27 mouse cellular contexts compared by ENCODE assay signal in the genomic region with DNA sequence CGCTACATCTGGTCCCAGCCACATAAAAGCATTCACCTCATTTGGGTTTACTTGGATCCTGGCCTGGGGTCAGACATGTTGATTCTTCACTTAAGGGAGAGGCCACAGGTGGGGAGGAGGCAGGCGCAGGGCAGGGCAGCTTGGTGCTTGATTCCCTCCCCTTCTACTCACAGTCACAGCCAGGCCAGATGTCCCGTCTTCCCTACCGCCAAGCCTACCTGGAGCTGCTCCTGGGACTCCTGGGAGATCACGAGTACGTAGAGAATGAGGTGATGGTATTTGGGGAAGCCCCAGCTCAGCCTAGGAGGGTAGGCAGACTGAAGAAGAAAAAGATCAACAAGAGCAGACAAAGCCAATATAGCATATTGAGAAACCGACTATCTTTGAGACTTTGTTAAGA. TPM values are rescaled to one million over a fixed set of nuclear protein-coding genes. Genes with fewer than 3 reads are reported as not detected.
DNase-seq lines count a peak whose midpoint lies in the region; ATAC-seq and TF ChIP-seq lines count a peak whose summit lies in the region.
"Had no signal": no experiment of that assay in that cellular context is flagged by ENCODE, and none has a peak within 500 bp of the region (broad histone marks: within the 10 kb centered on the region; RNA-seq: fewer than 3 reads in every experiment).

No protein-coding gene starts in this region.

- H3K9me3 ChIP-seq in heart, embryonic 10.5 days = no peaks in the 10 kb centered on the region
- no peaks in the 10 kb centered on the region for H3K9me3 ChIP-seq in neural tube, embryonic 11.5 days (ENCODE audit: control insufficient read depth, low read length)
- no peaks in the 10 kb centered on the region for H3K9me3 ChIP-seq in stomach, postnatal 0 days (ENCODE audit: control insufficient read depth, low read length)
- H3K9me3 ChIP-seq: embryonic facial prominence, embryonic 13.5 days; embryonic facial prominence, embryonic 15.5 days; forebrain, embryonic 10.5 days; forebrain, embryonic 12.5 days; G1E had no signal

- no peak overlapping the region for H3K4me3 ChIP-seq in cerebellum, adult 2 months (replicated peaks; ENCODE audit: insufficient read depth, low read depth, low read length)
- no peak overlapping the region for H3K4me3 ChIP-seq in heart, embryonic 10.5 days
- no peak overlapping the region for H3K4me3 ChIP-seq in neural tube, embryonic 11.5 days (ENCODE audit: low read depth, low read length)
- H3K4me3 ChIP-seq in stomach, postnatal 0 days (ENCODE audit: low read depth, low read length) = no peak overlapping the region
- H3K4me3 ChIP-seq: erythroblast, embryonic 14.5 days had no signal

- TF ChIP-seq POLR2A in cerebellum, adult 2 months (IDR thresholded peaks at IDR 0.05; ENCODE audit: borderline replicate concordance, insufficient read depth, low read length) = no peak

- peak; percentile 32 for DNase-seq in cerebellum, adult 9-10 months
- DNase-seq in cerebellum, adult 2 months = no peak
- DNase-seq in heart, embryonic 10.5 days (ENCODE audit: low spot score) = peak; percentile 54
- no peak for DNase-seq in heart, postnatal 14 days
- peak; percentile 7 for DNase-seq in neural tube, embryonic 11.5 days (ENCODE audit: low spot score)
- DNase-seq in neural tube, embryonic 10.5 days (ENCODE audit: extremely low spot score, low spot score) = no peak
- DNase-seq in stomach, postnatal 0 days (ENCODE audit: low spot score) = no peak
- DNase-seq: adrenal gland, adult 2 months; adrenal gland, postnatal 10 days; adrenal gland, postnatal 25 days; B cell, adult 2 months; cerebellum, adult 11 months; cerebellum, adult 18-20 months; cerebellum, adult 9-11 months; cerebellum, postnatal 36 days; embryo, embryonic 11 days had no signal

- H3K36me3 ChIP-seq in heart, embryonic 10.5 days = peaks cover 59% of the 10 kb centered on the region
- H3K36me3 ChIP-seq in neural tube, embryonic 11.5 days (ENCODE audit: control insufficient read depth, insufficient read depth, low read length) = peaks cover 7% of the 10 kb centered on the region
- peaks cover 24% of the 10 kb centered on the region for H3K36me3 ChIP-seq in stomach, postnatal 0 days (ENCODE audit: control insufficient read depth, insufficient read depth, low read length)

- no peak for ATAC-seq in neural tube, embryonic 11.5 days (ENCODE audit: insufficient read depth, low FRiP score, low TSS enrichment)
- peak; percentile 30; the same call in 1 of the 2 replicates for ATAC-seq in stomach, postnatal 0 days (ENCODE audit: low FRiP score, low TSS enrichment)
- no peak for ATAC-seq in megakaryocyte progenitor cell, adult 5-6 weeks (replicated peaks; ENCODE audit: poor library complexity)
- ATAC-seq: CD4-positive, CD25-positive, alpha-beta regulatory T cell, adult 4 months; forebrain, embryonic 16.5 days had no signal

- intact Hi-C loops in heart, postnatal 14 days (cut with DNase I) = loop anchor here (5.0 kb wide), 2 partner anchors 40 to 60 kb away; a partner anchor contains a TSS

- TF ChIP-seq CTCF in cerebellum, adult 2 months (IDR thresholded peaks at IDR 0.05; ENCODE audit: borderline replicate concordance, insufficient read depth, low read depth, low read length) = no peak
- TF ChIP-seq CTCF in stomach, postnatal 0 days (IDR thresholded peaks at IDR 0.05; ENCODE audit: low read depth) = no peak

- no peak for TF ChIP-seq EP300 in stomach, postnatal 0 days (optimal IDR thresholded peaks at IDR 0.05)

- WGBS in cerebellum, adult 2 months = 65% methylated on average over 7 of the region's 7 CpGs
- 70% methylated on average over 7 of the region's 7 CpGs for WGBS in heart, embryonic 10.5 days
- 80% methylated on average over 7 of the region's 7 CpGs for WGBS in neural tube, embryonic 11.5 days
- WGBS in stomach, postnatal 0 days = 51% methylated on average over 7 of the region's 7 CpGs

- no peaks in the 10 kb centered on the region for H3K4me1 ChIP-seq in cerebellum, adult 2 months (ENCODE audit: control insufficient read depth, insufficient read depth, low read length)
- H3K4me1 ChIP-seq in heart, embryonic 10.5 days = peaks cover 9% of the 10 kb centered on the region
- 0 out of 2 replicates have a peak, but pooled peaks cover 4% of the 10 kb centered on the region for H3K4me1 ChIP-seq in neural tube, embryonic 11.5 days (ENCODE audit: control insufficient read depth, insufficient read depth, low read length)
- H3K4me1 ChIP-seq in stomach, postnatal 0 days (replicated peaks; ENCODE audit: control insufficient read depth, insufficient read depth) = no peaks in the 10 kb centered on the region

- no peak overlapping the region for H3K4me2 ChIP-seq in neural tube, embryonic 11.5 days (ENCODE audit: low read depth)
- H3K4me2 ChIP-seq in stomach, postnatal 0 days (replicated peaks; ENCODE audit: low read depth) = no peak overlapping the region

- no peak overlapping the region for H3K27ac ChIP-seq in cerebellum, adult 2 months (ENCODE audit: insufficient read depth, low read length)
- no peak overlapping the region for H3K27ac ChIP-seq in heart, embryonic 10.5 days
- H3K27ac ChIP-seq in neural tube, embryonic 11.5 days (ENCODE audit: low read depth, low read length) = no peak overlapping the region
- H3K27ac ChIP-seq in stomach, postnatal 0 days (replicated peaks) = no peak overlapping the region
- H3K27ac ChIP-seq: embryonic facial prominence, embryonic 13.5 days; embryonic facial prominence, embryonic 15.5 days; forebrain, embryonic 10.5 days; forebrain, embryonic 12.5 days had no signal

- H3K9ac ChIP-seq in neural tube, embryonic 11.5 days (ENCODE audit: low read length) = no peak overlapping the region
- no peak overlapping the region for H3K9ac ChIP-seq in stomach, postnatal 0 days (ENCODE audit: low read length)
- H3K9ac ChIP-seq: embryonic facial prominence, embryonic 13.5 days; embryonic facial prominence, embryonic 15.5 days; forebrain, embryonic 12.5 days had no signal

- no peaks in the 10 kb centered on the region for H3K27me3 ChIP-seq in cerebellum, adult 2 months (ENCODE audit: control insufficient read depth, insufficient read depth, low read length)
- peaks cover 18% of the 10 kb centered on the region; the same call in 1 of the 2 replicates for H3K27me3 ChIP-seq in heart, embryonic 10.5 days (ENCODE audit: insufficient read depth, poor library complexity, severe bottlenecking)
- H3K27me3 ChIP-seq in neural tube, embryonic 11.5 days (ENCODE audit: control insufficient read depth, insufficient read depth, low read length) = no peaks in the 10 kb centered on the region
- H3K27me3 ChIP-seq in stomach, postnatal 0 days (ENCODE audit: control insufficient read depth, insufficient read depth, low read length) = no peaks in the 10 kb centered on the region
- H3K27me3 ChIP-seq: CH12.LX; embryonic facial prominence, embryonic 15.5 days had no signal

RNA-seq across cellular contexts. Expression of a gene that starts 1.4 kb away (rescaled TPM):
- polyA plus RNA-seq in cerebellum, adult 2 months (2012; rRNA removed) = 11.8 and 14.3 TPM in 2 replicates
- polyA plus RNA-seq in heart, embryonic 10.5 days (2016; fragmentation: Nextera tagmentation; extraction: Ambion mirVana) = 7.1 and 8.5 TPM in 2 replicates
- 1 to 10 TPM; 2.1 to 2.2 TPM for total RNA-seq in heart, postnatal 14 days (2021)
- polyA plus RNA-seq in neural tube, embryonic 11.5 days (2014; fragmentation: Nextera tagmentation; extraction: Ambion mirVana) = 12.7 and 14.3 TPM in 2 replicates
- 7.5 and 8.2 TPM in 2 replicates for polyA plus RNA-seq in stomach, postnatal 0 days (2015; fragmentation: Nextera tagmentation; extraction: Ambion mirVana)
- 0.59 TPM in 1 of 2 replicates, not detected in the other for total RNA-seq in megakaryocyte progenitor cell, adult 5-6 weeks (2015)
- not detected in 2 replicates for total RNA-seq in megakaryocyte progenitor cell, adult 5-6 weeks (2017)
- total RNA-seq: common myeloid progenitor, adult 5-6 weeks had no signal

RNA-seq across cellular contexts. Expression of a gene that starts 10.8 kb away (rescaled TPM):
- polyA plus RNA-seq in cerebellum, adult 2 months (2012; rRNA removed) = 38.6 and 41.9 TPM in 2 replicates
- 41.8 and 43.4 TPM in 2 replicates for polyA plus RNA-seq in heart, embryonic 10.5 days (2016; fragmentation: Nextera tagmentation; extraction: Ambion mirVana)
- total RNA-seq in heart, postnatal 14 days (2021) = 10 to 100 TPM; 18.1 to 22.1 TPM
- polyA plus RNA-seq in neural tube, embryonic 11.5 days (2014; fragmentation: Nextera tagmentation; extraction: Ambion mirVana) = 30.3 and 35.2 TPM in 2 replicates
- 23.4 and 27.1 TPM in 2 replicates for polyA plus RNA-seq in stomach, postnatal 0 days (2015; fragmentation: Nextera tagmentation; extraction: Ambion mirVana)
- total RNA-seq in megakaryocyte progenitor cell, adult 5-6 weeks (2015) = 4.0 and 8.1 TPM in 2 replicates
- total RNA-seq in megakaryocyte progenitor cell, adult 5-6 weeks (2017) = 2.6 and 6.7 TPM in 2 replicates

RNA-seq across cellular contexts. Expression of a gene that starts 20.4 kb away (rescaled TPM):
- 42.9 and 47.1 TPM in 2 replicates for polyA plus RNA-seq in cerebellum, adult 2 months (2012; rRNA removed)
- 37.7 and 41.0 TPM in 2 replicates for polyA plus RNA-seq in heart, embryonic 10.5 days (2016; fragmentation: Nextera tagmentation; extraction: Ambion mirVana)
- 10 to 100 TPM; 21.8 to 24.3 TPM for total RNA-seq in heart, postnatal 14 days (2021)
- polyA plus RNA-seq in neural tube, embryonic 11.5 days (2014; fragmentation: Nextera tagmentation; extraction: Ambion mirVana) = 38.4 and 43.7 TPM in 2 replicates
- 19.4 and 20.3 TPM in 2 replicates for polyA plus RNA-seq in stomach, postnatal 0 days (2015; fragmentation: Nextera tagmentation; extraction: Ambion mirVana)
- total RNA-seq in megakaryocyte progenitor cell, adult 5-6 weeks (2015) = 31.2 and 35.2 TPM in 2 replicates
- 19.8 and 27.7 TPM in 2 replicates for total RNA-seq in megakaryocyte progenitor cell, adult 5-6 weeks (2017)

RNA-seq across cellular contexts. Expression of a gene that starts 20.5 kb away (rescaled TPM):
- 57.0 and 58.8 TPM in 2 replicates for polyA plus RNA-seq in cerebellum, adult 2 months (2012; rRNA removed)
- 47.9 and 59.6 TPM in 2 replicates for polyA plus RNA-seq in heart, embryonic 10.5 days (2016; fragmentation: Nextera tagmentation; extraction: Ambion mirVana)
- 10 to 100 TPM; 20.7 to 23.2 TPM for total RNA-seq in heart, postnatal 14 days (2021)
- polyA plus RNA-seq in neural tube, embryonic 11.5 days (2014; fragmentation: Nextera tagmentation; extraction: Ambion mirVana) = 79.6 and 81.6 TPM in 2 replicates
- 27.3 and 28.7 TPM in 2 replicates for polyA plus RNA-seq in stomach, postnatal 0 days (2015; fragmentation: Nextera tagmentation; extraction: Ambion mirVana)
- 71.4 and 76.5 TPM in 2 replicates for total RNA-seq in megakaryocyte progenitor cell, adult 5-6 weeks (2015)
- 70.7 and 81.6 TPM in 2 replicates for total RNA-seq in megakaryocyte progenitor cell, adult 5-6 weeks (2017)

RNA-seq across cellular contexts. Expression of a gene that starts 37.1 kb away (rescaled TPM):
- polyA plus RNA-seq in cerebellum, adult 2 months (2012; rRNA removed) = 9.4 and 11.6 TPM in 2 replicates
- 0.14 TPM in 2 replicates for polyA plus RNA-seq in heart, embryonic 10.5 days (2016; fragmentation: Nextera tagmentation; extraction: Ambion mirVana)
- total RNA-seq in heart, postnatal 14 days (2021) = under 1 TPM; 0.84 to 0.93 TPM
- polyA plus RNA-seq in neural tube, embryonic 11.5 days (2014; fragmentation: Nextera tagmentation; extraction: Ambion mirVana) = 0.11 and 0.16 TPM in 2 replicates
- polyA plus RNA-seq in stomach, postnatal 0 days (2015; fragmentation: Nextera tagmentation; extraction: Ambion mirVana) = 5.5 and 6.2 TPM in 2 replicates
- total RNA-seq in megakaryocyte progenitor cell, adult 5-6 weeks (2015) = not detected in 2 replicates
- not detected in 2 replicates for total RNA-seq in megakaryocyte progenitor cell, adult 5-6 weeks (2017)
- total RNA-seq: common myeloid progenitor, adult 5-6 weeks; G1E had no signal
- polyA plus RNA-seq: CD4-positive, CD25-positive, alpha-beta regulatory T cell, adult 4 months; erythroblast, embryonic 14.5 days; G1E had no signal

Comparison
In these comparisons a context has a peak if more than half of its experiments do, and no peak if none do; other contexts are left out.
1. DNase-seq: peak in cerebellum, adult 9-10 months (single experiment), heart, embryonic 10.5 days (single experiment) and neural tube, embryonic 11.5 days (single experiment); none in cerebellum, adult 2 months (0 of 2), heart, postnatal 14 days (0 of 2), neural tube, embryonic 10.5 days (single experiment) and stomach, postnatal 0 days (single experiment).